Mouse (Mus musculus): ENCODE data around the gene Abca7.

GRCm38 (mm10) chr10:80033511-80034391 lies 37.5 kb downstream of the Abca7 start:
- TF ChIP-seq CTCF (IDR thresholded peaks at IDR 0.05; ENCODE audit: low read depth) (peak; percentile 73), EP300 (IDR thresholded peaks at IDR 0.05; ENCODE audit: low read depth) (no peak)
